Mouse (Mus musculus) CH12.LX (cell line): ENCODE data around the gene Luzp2.

Experiments
- CTCF ChIP-seq, 2 experiments: IDR thresholded peaks in 1 of 2; conservative IDR thresholded peaks in 1 of 2; 2 replicates each; pipeline ENCODE4 v1.5.1; 2011 to 2012; ENCODE audit warnings: low read depth in 2 of 2, low read length in 2 of 2, improper control_type of control experiment in 1 of 2, inconsistent platforms in 1 of 2, mild to moderate bottlenecking in 1 of 2, moderate library complexity in 1 of 2
- E2F4 ChIP-seq: IDR thresholded peaks from 2 replicates; pipeline ENCODE4 v1.6.1; 2011; ENCODE audit warnings: low read depth, low read length, improper control_type of control experiment; ENCODE audit not compliant: insufficient replicate concordance
- ELF1 ChIP-seq: IDR thresholded peaks from 2 replicates; pipeline ENCODE4 v1.6.1; 2014; ENCODE audit warnings: low read depth, mild to moderate bottlenecking, inconsistent platforms, low read length, improper control_type of control experiment
- EP300 ChIP-seq: IDR thresholded peaks from 2 replicates; pipeline ENCODE4 v1.6.1; 2011; ENCODE audit warnings: low read length, improper control_type of control experiment
- ETS1 ChIP-seq: conservative IDR thresholded peaks from 2 replicates; pipeline ENCODE4 v1.6.1; 2012; ENCODE audit warnings: low read depth, mild to moderate bottlenecking, inconsistent platforms, low read length, improper control_type of control experiment, moderate library complexity
- JUN ChIP-seq: IDR thresholded peaks from 2 replicates; pipeline ENCODE4 v1.6.1; 2011; ENCODE audit warnings: low read depth, mild to moderate bottlenecking, low read length, improper control_type of control experiment, moderate library complexity; ENCODE audit not compliant: insufficient read depth
- POLR2A ChIP-seq: IDR thresholded peaks from 2 replicates; pipeline ENCODE4 v1.6.1; 2011; ENCODE audit warnings: low read depth, mild to moderate bottlenecking, improper control_type of control experiment, low read length
- POLR2AphosphoS2 ChIP-seq: IDR thresholded peaks from 2 replicates; pipeline ENCODE4 v1.6.1; 2011; ENCODE audit warnings: low read depth, low read length, improper control_type of control experiment
- RAD21 ChIP-seq: IDR thresholded peaks from 2 replicates; pipeline ENCODE4 v1.6.1; 2011; ENCODE audit warnings: low read depth, mild to moderate bottlenecking, low read length, improper control_type of control experiment, moderate library complexity

- TF ChIP-seq RAD21 (no peak), EP300 (no peak), POLR2A (no peak), CTCF (conservative IDR thresholded peaks at IDR 0.05 in 1 of 2, IDR thresholded peaks at IDR 0.05 in 1 of 2; ENCODE audit: low read depth in 2 of 2, low read length in 2 of 2) (no peak), E2F4 (no peak), ETS1 (no peak), JUN (no peak), ELF1 (no peak), POLR2AphosphoS2 (no peak)
Observed at GRCm38 (mm10) chr7:54842807-54843335, 7.6 kb downstream of the Luzp2 start.
